ENCODE assay signal across 29 mouse cellular contexts in genomic region chr8:106056455-106056982, GRCm38 (mm10). TPM values are rescaled to one million over a fixed set of nuclear protein-coding genes. Genes with fewer than 3 reads are reported as not detected.
"Had no signal": no experiment of that assay in that cellular context is flagged by ENCODE, and none has a peak within 500 bp of the region (broad histone marks: within the 10 kb centered on the region; RNA-seq: fewer than 3 reads in every experiment).

No protein-coding gene starts in this region.

- H3K9me3 ChIP-seq: heart, embryonic 10.5 days; heart, embryonic 12.5 days; hindbrain, embryonic 10.5 days; hindbrain, embryonic 12.5 days; kidney, embryonic 15.5 days; limb, embryonic 10.5 days; limb, embryonic 12.5 days had no signal

- H3K27me3 ChIP-seq: heart, embryonic 12.5 days; hindbrain, embryonic 12.5 days; kidney, embryonic 15.5 days; limb, embryonic 12.5 days had no signal

- ATAC-seq: hindbrain, embryonic 16.5 days; intestine, embryonic 16.5 days had no signal

- H3K4me3 ChIP-seq: gastrocnemius, adult 2 months; heart, adult 2 months; heart, embryonic 10.5 days; heart, embryonic 12.5 days; hindbrain, embryonic 10.5 days; hindbrain, embryonic 12.5 days; kidney, embryonic 15.5 days; layer of hippocampus, adult 2 months; left cerebral cortex, adult 2 months; limb, embryonic 10.5 days; limb, embryonic 12.5 days had no signal

- H3K4me2 ChIP-seq: heart, embryonic 12.5 days; hindbrain, embryonic 12.5 days; hindbrain, embryonic 14.5 days; kidney, embryonic 15.5 days; limb, embryonic 12.5 days; liver, embryonic 11.5 days had no signal

- H3K27ac ChIP-seq: gastrocnemius, adult 2 months; heart, adult 2 months; heart, embryonic 10.5 days; hindbrain, embryonic 10.5 days; hindbrain, embryonic 12.5 days; hindbrain, embryonic 14.5 days; kidney, embryonic 15.5 days; kidney, postnatal 0 days; layer of hippocampus, adult 2 months; left cerebral cortex, adult 2 months; limb, embryonic 10.5 days; limb, embryonic 12.5 days had no signal

- H3K9ac ChIP-seq: heart, embryonic 12.5 days; hindbrain, embryonic 12.5 days; hindbrain, embryonic 14.5 days; kidney, embryonic 15.5 days; limb, embryonic 12.5 days had no signal

- DNase-seq: gastrocnemius, adult 2 months; gastrocnemius, postnatal 10 days; gastrocnemius, postnatal 25 days; heart, adult 2 months; heart, postnatal 10 days; heart, postnatal 4 days; kidney, adult 11 months; kidney, adult 2 months; kidney, adult 9 months; kidney, postnatal 25 days; kidney, postnatal 4 days; liver had no signal

RNA-seq across cellular contexts. Expression of gene Dpep2nb, which starts 50.7 kb away (rescaled TPM):
- polyA plus RNA-seq: frontal cortex, adult 2 months; heart, adult 2 months; heart, embryonic 10.5 days; heart, embryonic 12.5 days; heart, embryonic 14.5 days; hindbrain, embryonic 10.5 days; hindbrain, embryonic 12.5 days; hindbrain, embryonic 14.5 days; hindbrain, embryonic 16.5 days; intestine, embryonic 14.5 days; kidney, postnatal 0 days; limb, embryonic 10.5 days; limb, embryonic 12.5 days; liver, embryonic 11.5 days had no signal
